Mouse (Mus musculus): ENCODE results near the gene Intu. TPM values are rescaled to one million over a fixed set of nuclear protein-coding genes. Genes with fewer than 3 reads are reported as not detected.

Gene Intu
- polyA plus RNA-seq, 1 experiment from 2014 or later, result 1.0 TPM

GRCm38 (mm10) chr3:40666109-40666508 lies 135.0 kb downstream of the Intu start:
- H3K4me2 ChIP-seq (replicated peaks; ENCODE audit: low read depth), result no peak overlapping the region
- no peak for ATAC-seq (ENCODE audit: low FRiP score, low TSS enrichment)
- no peaks in the 10 kb centered on the region for H3K27me3 ChIP-seq (ENCODE audit: control insufficient read depth, insufficient read depth, low read length)
- no peak overlapping the region for H3K27ac ChIP-seq (replicated peaks)
- WGBS, result 83% methylated on average over 4 of the region's 4 CpGs
- no peak for DNase-seq (ENCODE audit: low spot score)
- H3K4me1 ChIP-seq (replicated peaks; ENCODE audit: control insufficient read depth, insufficient read depth), result no peaks in the 10 kb centered on the region
- no peaks in the 10 kb centered on the region for H3K36me3 ChIP-seq (ENCODE audit: control insufficient read depth, insufficient read depth, low read length)
- no peaks in the 10 kb centered on the region for H3K9me3 ChIP-seq (ENCODE audit: control insufficient read depth, low read length)
- no peak overlapping the region for H3K9ac ChIP-seq (ENCODE audit: low read length)
- TF ChIP-seq CTCF (IDR thresholded peaks at IDR 0.05; ENCODE audit: low read depth) (no peak), EP300 (optimal IDR thresholded peaks at IDR 0.05) (no peak)
- no peak overlapping the region for H3K4me3 ChIP-seq (ENCODE audit: low read depth, low read length)

GRCm38 (mm10) chr3:40666861-40667719 lies 136.0 kb downstream of the Intu start:
- Histone ChIP-seq H3K36me3 (ENCODE audit: control insufficient read depth, insufficient read depth, low read length) (no peaks in the 10 kb centered on the region), H3K27ac (replicated peaks) (no peak overlapping the region)
- no peak for ATAC-seq (ENCODE audit: low FRiP score, low TSS enrichment)

DNA sequence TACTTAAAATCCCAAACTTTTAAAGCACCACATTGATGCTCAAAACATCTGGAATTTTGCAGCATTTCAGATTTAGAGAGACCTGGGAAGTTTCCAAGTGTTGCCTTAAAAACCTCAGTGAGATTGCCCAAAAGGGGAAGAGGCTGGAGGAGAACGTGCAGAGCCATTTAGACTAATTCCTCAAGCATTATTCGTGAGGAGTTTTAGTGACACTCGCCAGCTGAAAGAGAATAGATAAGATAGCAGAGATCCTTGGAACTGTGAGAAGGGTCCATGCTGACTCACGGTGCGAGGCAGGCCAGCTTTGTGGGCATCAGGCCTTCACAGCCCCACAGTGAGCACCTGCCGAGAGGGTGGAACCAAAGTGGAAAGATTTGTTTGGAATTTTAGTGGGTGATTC lies 137.8 kb downstream of the Intu start:
- H3K27me3 ChIP-seq (ENCODE audit: control insufficient read depth, insufficient read depth, low read length), result no peaks in the 10 kb centered on the region
- TF ChIP-seq EP300 (optimal IDR thresholded peaks at IDR 0.05) (no peak), CTCF (IDR thresholded peaks at IDR 0.05; ENCODE audit: low read depth) (no peak)
- H3K9ac ChIP-seq (ENCODE audit: low read length), result no peak overlapping the region
- 65% methylated on average over 6 of the region's 6 CpGs for WGBS
- no peaks in the 10 kb centered on the region for H3K9me3 ChIP-seq (ENCODE audit: control insufficient read depth, low read length)
- H3K27ac ChIP-seq (replicated peaks), result no peak overlapping the region
- no peak for DNase-seq (ENCODE audit: low spot score)
- H3K4me1 ChIP-seq (replicated peaks; ENCODE audit: control insufficient read depth, insufficient read depth), result no peaks in the 10 kb centered on the region
- ATAC-seq (ENCODE audit: low FRiP score, low TSS enrichment), result no peak
- no peak overlapping the region for H3K4me2 ChIP-seq (replicated peaks; ENCODE audit: low read depth)
- H3K4me3 ChIP-seq (ENCODE audit: low read depth, low read length), result no peak overlapping the region
- H3K36me3 ChIP-seq (ENCODE audit: control insufficient read depth, insufficient read depth, low read length), result no peaks in the 10 kb centered on the region

More at GRCm38 (mm10) chr3:40666861-40667719, 136.0 kb downstream of the Intu start:
- no peak for TF ChIP-seq EP300 (optimal IDR thresholded peaks at IDR 0.05)
- TF ChIP-seq CTCF (IDR thresholded peaks at IDR 0.05; ENCODE audit: low read depth), result no peak
- no peak for DNase-seq (ENCODE audit: low spot score)
- Histone ChIP-seq H3K4me2 (replicated peaks; ENCODE audit: low read depth) (no peak overlapping the region), H3K27me3 (ENCODE audit: control insufficient read depth, insufficient read depth, low read length) (no peaks in the 10 kb centered on the region), H3K9ac (ENCODE audit: low read length) (no peak overlapping the region), H3K4me1 (replicated peaks; ENCODE audit: control insufficient read depth, insufficient read depth) (no peaks in the 10 kb centered on the region), H3K9me3 (ENCODE audit: control insufficient read depth, low read length) (no peaks in the 10 kb centered on the region), H3K4me3 (ENCODE audit: low read depth, low read length) (no peak overlapping the region)
- WGBS, result 81% methylated on average over 8 of the region's 8 CpGs

GRCm38 (mm10) chr3:40669395-40669794 lies 138.3 kb downstream of the Intu start:
- ATAC-seq (ENCODE audit: low FRiP score, low TSS enrichment) (no peak), DNase-seq (ENCODE audit: low spot score) (no peak)
- WGBS, result 88% methylated on average over 3 of the region's 3 CpGs
- Histone ChIP-seq H3K4me3 (ENCODE audit: low read depth, low read length) (no peak overlapping the region), H3K4me1 (replicated peaks; ENCODE audit: control insufficient read depth, insufficient read depth) (no peaks in the 10 kb centered on the region), H3K27me3 (ENCODE audit: control insufficient read depth, insufficient read depth, low read length) (no peaks in the 10 kb centered on the region), H3K36me3 (ENCODE audit: control insufficient read depth, insufficient read depth, low read length) (no peaks in the 10 kb centered on the region), H3K9ac (ENCODE audit: low read length) (no peak overlapping the region), H3K9me3 (ENCODE audit: control insufficient read depth, low read length) (no peaks in the 10 kb centered on the region), H3K4me2 (replicated peaks; ENCODE audit: low read depth) (no peak overlapping the region), H3K27ac (replicated peaks) (no peak overlapping the region)
- no peak for TF ChIP-seq CTCF (IDR thresholded peaks at IDR 0.05; ENCODE audit: low read depth)
- no peak for TF ChIP-seq EP300 (optimal IDR thresholded peaks at IDR 0.05)

- DNase-seq (ENCODE audit: low spot score) (no peak), ATAC-seq (ENCODE audit: low FRiP score, low TSS enrichment) (no peak)
- Histone ChIP-seq H3K4me1 (replicated peaks; ENCODE audit: control insufficient read depth, insufficient read depth) (no peaks in the 10 kb centered on the region), H3K4me3 (ENCODE audit: low read depth, low read length) (no peak overlapping the region), H3K9ac (ENCODE audit: low read length) (no peak overlapping the region), H3K4me2 (replicated peaks; ENCODE audit: low read depth) (no peak overlapping the region), H3K27me3 (ENCODE audit: control insufficient read depth, insufficient read depth, low read length) (no peaks in the 10 kb centered on the region), H3K9me3 (ENCODE audit: control insufficient read depth, low read length) (no peaks in the 10 kb centered on the region), H3K36me3 (ENCODE audit: control insufficient read depth, insufficient read depth, low read length) (no peaks in the 10 kb centered on the region), H3K27ac (replicated peaks) (no peak overlapping the region)
- WGBS, result 73% methylated on average over 1 of the region's 1 CpGs
- no peak for TF ChIP-seq EP300 (optimal IDR thresholded peaks at IDR 0.05)
- TF ChIP-seq CTCF (IDR thresholded peaks at IDR 0.05; ENCODE audit: low read depth), result no peak
Observed at GRCm38 (mm10) chr3:40673515-40673914, 142.4 kb downstream of the Intu start.

GRCm38 (mm10) chr3:40674873-40675405 lies 143.9 kb downstream of the Intu start:
- Histone ChIP-seq H3K9me3 (ENCODE audit: control insufficient read depth, low read length) (no peaks in the 10 kb centered on the region), H3K4me3 (ENCODE audit: low read depth, low read length) (no peak overlapping the region), H3K27ac (replicated peaks) (no peak overlapping the region), H3K36me3 (ENCODE audit: control insufficient read depth, insufficient read depth, low read length) (no peaks in the 10 kb centered on the region), H3K27me3 (ENCODE audit: control insufficient read depth, insufficient read depth, low read length) (no peaks in the 10 kb centered on the region), H3K9ac (ENCODE audit: low read length) (no peak overlapping the region), H3K4me2 (replicated peaks; ENCODE audit: low read depth) (no peak overlapping the region), H3K4me1 (replicated peaks; ENCODE audit: control insufficient read depth, insufficient read depth) (no peaks in the 10 kb centered on the region)
- DNase-seq (ENCODE audit: low spot score) (no peak), ATAC-seq (ENCODE audit: low FRiP score, low TSS enrichment) (no peak)
- 48% methylated on average over 8 of the region's 8 CpGs for WGBS
- TF ChIP-seq CTCF (IDR thresholded peaks at IDR 0.05; ENCODE audit: low read depth) (no peak), EP300 (optimal IDR thresholded peaks at IDR 0.05) (no peak)
